Mouse (Mus musculus) brain, embryonic 14.5 days (tissue): ENCODE measurements at regions not wholly inside any gene's neighbourhood (a gene's known extent, or its start where the extent isn't known, plus 50 kb on each side); places are given as distances from the start of the nearest gene placed in this dataset.

Experiments
- CTCF ChIP-seq: fragments of 200-500 bp; IDR thresholded peaks from 2 replicates; pipeline ENCODE4 v1.5.1; 2012; ENCODE audit warnings: inconsistent platforms, mild to moderate bottlenecking, moderate library complexity, borderline replicate concordance; ENCODE audit not compliant: insufficient read depth, insufficient read length; ENCODE audit errors: extremely low read depth
- POLR2A ChIP-seq: fragments of 200-500 bp; IDR thresholded peaks from 2 replicates; pipeline ENCODE4 v1.6.1; 2012; ENCODE audit warnings: mild to moderate bottlenecking, inconsistent platforms, borderline replicate concordance; ENCODE audit not compliant: poor library complexity, insufficient read depth, insufficient read length, severe bottlenecking; ENCODE audit errors: extremely low read depth

DNA sequence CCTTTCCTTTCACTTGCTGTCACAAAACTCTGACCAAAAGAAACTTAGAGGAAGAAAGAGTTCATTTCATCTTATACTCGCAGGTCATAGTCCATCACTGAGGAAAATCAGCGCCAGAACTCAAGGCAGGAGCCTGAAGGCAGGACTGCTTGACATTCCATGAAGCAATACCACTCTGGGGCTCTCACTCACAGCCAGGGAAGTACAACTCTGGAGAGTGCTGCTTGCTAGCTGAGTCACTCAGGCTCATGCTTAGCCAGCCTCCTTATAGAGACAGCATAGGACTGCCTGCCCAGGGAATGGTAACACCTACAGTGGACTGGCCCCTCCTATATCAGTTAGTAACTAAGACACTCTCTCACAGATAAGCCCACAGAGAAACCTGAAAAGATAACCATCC, 166.5 kb downstream of the Tmx1 start:
- TF ChIP-seq CTCF (no peak), POLR2A (no peak)
